Mouse (Mus musculus): Measurements from ENCODE around the gene Gapvd1.

Gapvd1 gene

GRCm38 (mm10) chr2:34635249-34636165 lies 119.5 kb downstream of the Gapvd1 start:
- DNase-seq (ENCODE audit: low spot score): no peak

DNA sequence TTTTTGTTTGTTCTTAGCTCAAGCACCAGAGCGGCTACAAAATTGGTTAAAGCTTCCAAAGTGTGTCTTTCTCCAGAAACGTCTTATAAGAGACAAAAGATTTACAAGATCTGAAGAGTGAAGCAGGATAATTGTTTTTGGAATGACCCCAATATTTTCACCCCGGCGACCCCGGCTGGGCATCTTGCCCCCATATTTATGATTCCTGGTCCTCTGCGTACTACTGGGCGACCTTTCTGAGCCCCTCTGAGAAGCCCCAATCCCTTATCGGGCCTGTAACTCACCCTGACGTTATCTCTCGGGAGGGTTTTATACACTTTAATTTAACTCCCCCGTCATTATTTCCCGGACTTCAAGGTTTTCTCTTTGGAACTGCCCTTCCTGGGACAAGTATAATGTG lies 123.0 kb downstream of the Gapvd1 start:
- no peak for DNase-seq (ENCODE audit: low spot score)

- no peak for DNase-seq (ENCODE audit: low spot score)
These were observed 124.6 kb downstream of the Gapvd1 start for GRCm38 (mm10) chr2:34630445-34630844.

DNA sequence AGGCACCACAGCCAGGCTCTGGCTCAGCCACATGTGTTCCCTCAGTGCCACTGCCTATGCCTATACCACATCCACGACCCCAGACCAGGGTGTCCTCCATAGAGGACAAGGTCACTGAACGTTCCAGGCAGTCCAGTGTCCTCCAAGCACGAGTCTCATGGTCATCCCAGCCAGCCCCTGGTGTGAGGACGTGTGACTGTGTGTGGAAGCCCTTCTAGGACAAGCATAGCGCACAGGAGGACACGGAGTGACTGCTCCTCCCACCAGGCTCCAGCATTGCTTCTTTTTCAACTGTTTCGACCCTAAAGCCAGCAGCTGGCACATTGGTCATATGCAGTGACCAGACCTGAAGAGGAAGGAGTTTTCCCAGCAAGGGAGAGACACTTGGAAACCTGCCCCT lies 125.3 kb downstream of the Gapvd1 start:
- DNase-seq (ENCODE audit: low spot score): no peak

DNA sequence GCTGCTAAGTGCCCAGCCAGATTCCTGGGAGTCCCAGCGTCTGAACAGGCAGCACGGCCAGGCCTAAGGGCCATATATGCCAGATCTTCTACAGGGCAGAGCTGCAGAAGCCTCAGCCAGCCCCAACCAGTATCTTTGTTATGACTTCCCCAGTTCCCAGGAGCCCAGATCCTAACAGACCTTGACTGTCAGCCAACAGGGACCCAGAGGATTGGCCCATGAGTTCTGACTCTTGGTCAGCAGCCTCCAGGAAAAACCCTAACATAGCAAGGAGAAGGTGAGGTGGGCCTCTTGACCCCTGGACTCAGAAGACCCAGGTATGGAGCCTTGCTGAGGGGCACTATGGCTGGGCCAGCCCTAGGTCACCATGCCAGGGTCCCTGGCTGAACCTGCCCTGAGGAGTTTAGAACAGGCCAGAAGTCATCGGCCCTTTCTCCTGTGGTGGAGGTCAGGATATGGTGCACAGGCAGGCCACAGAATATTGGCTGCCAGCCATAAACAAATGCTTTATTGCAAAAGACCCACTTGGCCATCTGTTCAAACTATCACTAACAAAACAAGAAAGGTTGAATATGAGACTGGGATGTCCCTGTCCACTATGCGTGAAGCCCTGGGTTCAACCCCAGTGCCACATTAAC lies 126.0 kb downstream of the Gapvd1 start:
- no peak for DNase-seq (ENCODE audit: low spot score)

- DNase-seq (ENCODE audit: low spot score): no peak
These were observed 127.5 kb downstream of the Gapvd1 start for GRCm38 (mm10) chr2:34627328-34628226.

Measured in testis, postnatal 10 days (tissue).